Mouse (Mus musculus) MEL (cell line): ENCODE results near the gene Zfpm1. TPM values are rescaled to one million over a fixed set of nuclear protein-coding genes. Genes with fewer than 3 reads are reported as not detected.

ENCODE experiments used
- DNase-seq: peaks from one replicate; pipeline ENCODE4 v3.0.0; 2011; ENCODE audit warnings: low read depth, low spot score
- H3K27ac ChIP-seq: 2 replicates; pipeline ENCODE4 v1.5.1; 2012; ENCODE audit warnings: low read depth, mild to moderate bottlenecking, control low read depth, low read length, moderate library complexity; ENCODE audit not compliant: control insufficient read depth
- H3K27me3 ChIP-seq, 2 experiments: fragments of 150-350 bp in 1 of 2; sonication (generic) in 1 of 2; 2 replicates each; pipeline ENCODE4 v1.6.1; 2012; ENCODE audit warnings: low read length in 2 of 2, mild to moderate bottlenecking in 2 of 2, improper control_type of control experiment in 1 of 2, moderate library complexity in 1 of 2; ENCODE audit not compliant: insufficient read depth in 2 of 2, control insufficient read depth in 1 of 2
- H3K36me3 ChIP-seq, 2 experiments: 2 replicates each; pipeline ENCODE4 v1.6.1; 2012 to 2014; ENCODE audit warnings: low read length in 2 of 2, improper control_type of control experiment in 1 of 2, inconsistent platforms in 1 of 2, mild to moderate bottlenecking in 1 of 2; ENCODE audit not compliant: insufficient read depth in 2 of 2, control insufficient read depth in 1 of 2
- H3K4me1 ChIP-seq, 2 experiments: fragments of 150-350 bp in 1 of 2; sonication (generic) in 1 of 2; 2 replicates each; pipeline ENCODE4 v1.6.1; 2012; ENCODE audit warnings: low read length in 2 of 2, improper control_type of control experiment in 1 of 2, mild to moderate bottlenecking in 1 of 2; ENCODE audit not compliant: insufficient read depth in 2 of 2, control insufficient read depth in 1 of 2
- H3K4me3 ChIP-seq, 2 experiments: fragments of 150-350 bp in 1 of 2; sonication (generic) in 1 of 2; 2 replicates each; pipeline ENCODE4 v1.5.1; 2012; ENCODE audit warnings: low read depth in 2 of 2, low read length in 2 of 2, mild to moderate bottlenecking in 2 of 2, moderate library complexity in 2 of 2, control low read depth in 1 of 2, improper control_type of control experiment in 1 of 2; ENCODE audit not compliant: control insufficient read depth in 1 of 2, insufficient read depth in 1 of 2
- H3K79me2 ChIP-seq: 2 replicates; pipeline ENCODE4 v1.6.1; 2012; ENCODE audit warnings: mild to moderate bottlenecking, low read length, moderate library complexity; ENCODE audit not compliant: control insufficient read depth, poor library complexity, insufficient read depth
- H3K9ac ChIP-seq: 2 replicates; pipeline ENCODE4 v1.6.1; 2012; ENCODE audit warnings: low read depth, mild to moderate bottlenecking, control low read depth, low read length, moderate library complexity; ENCODE audit not compliant: control insufficient read depth, poor library complexity, severe bottlenecking
- H3K9me3 ChIP-seq: fragments of 150-350 bp; sonication (generic); replicated peaks from 2 replicates; pipeline ENCODE4 v1.6.1; 2012; ENCODE audit warnings: mild to moderate bottlenecking, low read length, improper control_type of control experiment, moderate library complexity; ENCODE audit not compliant: insufficient read depth
- BHLHE40 ChIP-seq: IDR thresholded peaks from 2 replicates; pipeline ENCODE4 v1.6.1; 2012; ENCODE audit warnings: low read depth, mild to moderate bottlenecking, inconsistent platforms, low read length, improper control_type of control experiment, borderline replicate concordance
- CHD2 ChIP-seq: IDR thresholded peaks from 2 replicates; pipeline ENCODE4 v1.6.1; 2011; ENCODE audit warnings: low read length, improper control_type of control experiment
- CTCF ChIP-seq, 3 experiments: IDR thresholded peaks in 2 of 3; conservative IDR thresholded peaks in 1 of 3; 2 replicates each; pipeline ENCODE4 v1.5.1; 2011 to 2012; ENCODE audit warnings: low read length in 3 of 3, low read depth in 2 of 3, mild to moderate bottlenecking in 2 of 3, improper control_type of control experiment in 1 of 3, inconsistent platforms in 1 of 3, mixed read lengths in 1 of 3, moderate library complexity in 1 of 3; ENCODE audit not compliant: control insufficient read depth in 1 of 3, insufficient read depth in 1 of 3, poor library complexity in 1 of 3, severe bottlenecking in 1 of 3
- E2F4 ChIP-seq: IDR thresholded peaks from 2 replicates; pipeline ENCODE4 v1.6.1; 2011; ENCODE audit warnings: low read depth, low read length, improper control_type of control experiment, borderline replicate concordance
- ELF1 ChIP-seq: IDR thresholded peaks from 2 replicates; pipeline ENCODE4 v1.6.1; 2014; ENCODE audit warnings: low read depth, mild to moderate bottlenecking, inconsistent platforms, low read length, improper control_type of control experiment, moderate library complexity
- EP300 ChIP-seq, 2 experiments: IDR thresholded peaks; 2 replicates each; pipeline ENCODE4 v1.6.1; 2011; ENCODE audit warnings: improper control_type of control experiment in 2 of 2, low read length in 2 of 2, low read depth in 1 of 2, mild to moderate bottlenecking in 1 of 2
- ETS1 ChIP-seq: IDR thresholded peaks from 2 replicates; pipeline ENCODE4 v1.6.1; 2012; ENCODE audit warnings: low read depth, mild to moderate bottlenecking, inconsistent platforms, low read length, improper control_type of control experiment, moderate library complexity
- GATA1 ChIP-seq: IDR thresholded peaks from 2 replicates; pipeline ENCODE4 v1.6.1; 2011; ENCODE audit warnings: low read depth, low read length, improper control_type of control experiment
- KAT2A ChIP-seq: conservative IDR thresholded peaks from 2 replicates; pipeline ENCODE4 v1.6.1; 2012; ENCODE audit warnings: low read depth, low read length, improper control_type of control experiment, inconsistent platforms
- MAFK ChIP-seq: IDR thresholded peaks from 2 replicates; pipeline ENCODE4 v1.6.1; 2011; ENCODE audit warnings: low read depth, mild to moderate bottlenecking, low read length, improper control_type of control experiment, borderline replicate concordance
- MAZ ChIP-seq: IDR thresholded peaks from 2 replicates; pipeline ENCODE4 v1.6.1; 2012; ENCODE audit warnings: low read depth, mild to moderate bottlenecking, inconsistent platforms, low read length, improper control_type of control experiment
- MEF2A ChIP-seq: IDR thresholded peaks from 2 replicates; pipeline ENCODE4 v1.6.1; 2014; ENCODE audit warnings: low read depth, mild to moderate bottlenecking, inconsistent platforms, low read length, improper control_type of control experiment; ENCODE audit not compliant: poor library complexity, insufficient replicate concordance, severe bottlenecking; ENCODE audit errors: extremely low read depth
- MXI1 ChIP-seq: IDR thresholded peaks from 2 replicates; pipeline ENCODE4 v1.6.1; 2011; ENCODE audit warnings: mild to moderate bottlenecking, low read depth, low read length, improper control_type of control experiment
- NELFE ChIP-seq: IDR thresholded peaks from 2 replicates; pipeline ENCODE4 v1.6.1; 2011; ENCODE audit warnings: low read depth, low read length, improper control_type of control experiment
- RAD21 ChIP-seq: IDR thresholded peaks from 2 replicates; pipeline ENCODE4 v1.6.1; 2011; ENCODE audit warnings: mild to moderate bottlenecking, low read depth, low read length, improper control_type of control experiment
- RCOR1 ChIP-seq: IDR thresholded peaks from 2 replicates; pipeline ENCODE4 v1.6.1; 2012; ENCODE audit warnings: low read depth, mild to moderate bottlenecking, inconsistent platforms, low read length, improper control_type of control experiment
- TAL1 ChIP-seq: IDR thresholded peaks from 2 replicates; pipeline ENCODE4 v1.6.1; 2012; ENCODE audit warnings: mild to moderate bottlenecking, inconsistent platforms, low read length, moderate library complexity, mixed read lengths
- TBP ChIP-seq: IDR thresholded peaks from 2 replicates; pipeline ENCODE4 v1.8.0; 2011; ENCODE audit warnings: low read depth, low read length, improper control_type of control experiment
- TCF12 ChIP-seq: IDR thresholded peaks from 2 replicates; pipeline ENCODE4 v1.6.1; 2014; ENCODE audit warnings: low read depth, mild to moderate bottlenecking, inconsistent platforms, low read length, improper control_type of control experiment, moderate library complexity
- USF1 ChIP-seq: IDR thresholded peaks from 2 replicates; pipeline ENCODE4 v1.6.1; 2014; ENCODE audit warnings: low read depth, mild to moderate bottlenecking, inconsistent platforms, low read length, improper control_type of control experiment, moderate library complexity
- USF2 ChIP-seq, 2 experiments: IDR thresholded peaks; 2 replicates each; pipeline ENCODE4 v1.6.1; 2011 to 2012; ENCODE audit warnings: improper control_type of control experiment in 2 of 2, low read length in 2 of 2, borderline replicate concordance in 1 of 2, inconsistent platforms in 1 of 2, low read depth in 1 of 2, mild to moderate bottlenecking in 1 of 2; ENCODE audit not compliant: insufficient read depth in 1 of 2
- ZMIZ1 ChIP-seq: IDR thresholded peaks from 2 replicates; pipeline ENCODE4 v1.6.1; 2012; ENCODE audit warnings: low read depth, mild to moderate bottlenecking, inconsistent platforms, low read length, improper control_type of control experiment, moderate library complexity
- polyA plus RNA-seq, 2 experiments: library from polyadenylated mRNA; stranded (reverse) in 1 of 2; unstranded in 1 of 2; fragments of >175 nt in 1 of 2; fragments of >200 nt in 1 of 2; gene quantifications; 2 replicates each; pipeline versions ENCODE4 v1.2.1 to v1.2.4; 2012; ENCODE audit warnings: low replicate concordance in 2 of 2, low read depth in 1 of 2; ENCODE audit not compliant: insufficient read length in 2 of 2, insufficient read depth in 1 of 2, missing spikeins in 1 of 2
- total RNA-seq: library from RNA; depleted of rRNA; stranded (reverse); fragments of 300-350 nt; gene quantifications from 2 replicates; pipeline ENCODE4 v1.2.3, GENCODE M21; 2012

The Zfpm1 gene
- total and polyA plus RNA-seq, 3 experiments, result 133 to 343 (median 260) TPM

DNA sequence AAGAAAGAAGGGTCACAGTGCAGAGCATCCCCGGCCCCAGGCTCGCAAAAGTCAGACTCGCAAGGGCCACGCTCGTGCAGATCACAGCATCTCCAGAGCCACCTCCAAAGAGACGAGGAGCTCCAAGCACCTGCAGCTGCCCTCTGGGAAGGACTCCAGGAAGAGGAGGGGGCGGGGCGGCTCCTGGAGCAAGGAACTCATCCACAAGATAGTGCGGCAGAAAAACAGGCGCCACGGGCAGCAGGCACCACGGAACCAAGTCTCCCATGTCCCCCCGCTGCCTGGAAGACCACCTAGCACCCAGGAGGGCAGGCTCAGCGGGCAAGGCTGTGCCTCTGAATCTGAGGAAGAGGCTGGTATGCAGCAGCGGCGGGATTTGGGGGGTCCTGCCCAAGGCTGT is 19.1 kb upstream of the Zfpm1 start:
- Histone ChIP-seq H3K4me1 (no peaks in the 10 kb centered on the region; a peak in 1 of 4 replicates), H3K9me3 (no peaks in the 10 kb centered on the region), H3K4me3 (no peak overlapping the region), H3K79me2 (no peaks in the 10 kb centered on the region), H3K27ac (no peak overlapping the region), H3K9ac (no peak overlapping the region), H3K27me3 (no peaks in the 10 kb centered on the region), H3K36me3 (0 out of 4 replicates have a peak, but pooled peaks cover 0 to 2% of the 10 kb centered on the region in 2 experiments)
- TF ChIP-seq MAFK (no peak), MXI1 (no peak), USF2 (IDR thresholded peaks at IDR 0.05; ENCODE audit: borderline replicate concordance in 1 of 2, insufficient read depth in 1 of 2, low read depth in 1 of 2, low read length in 2 of 2) (no peak), NELFE (no peak), TCF12 (no peak), CTCF (IDR thresholded peaks at IDR 0.05 in 2 of 3, conservative IDR thresholded peaks at IDR 0.05 in 1 of 3; ENCODE audit: control insufficient read depth in 1 of 3, insufficient read depth in 1 of 3, low read depth in 2 of 3, low read length in 3 of 3, poor library complexity in 1 of 3, severe bottlenecking in 1 of 3) (no peak), GATA1 (no peak), BHLHE40 (no peak), MEF2A (no peak), RCOR1 (no peak), ZMIZ1 (no peak), ELF1 (no peak), EP300 (IDR thresholded peaks at IDR 0.05; ENCODE audit: low read depth in 1 of 2, low read length in 2 of 2) (no peak), E2F4 (no peak), ETS1 (no peak), TAL1 (no peak), KAT2A (no peak), TBP (no peak), CHD2 (no peak), RAD21 (no peak)
- no peak for DNase-seq

DNA sequence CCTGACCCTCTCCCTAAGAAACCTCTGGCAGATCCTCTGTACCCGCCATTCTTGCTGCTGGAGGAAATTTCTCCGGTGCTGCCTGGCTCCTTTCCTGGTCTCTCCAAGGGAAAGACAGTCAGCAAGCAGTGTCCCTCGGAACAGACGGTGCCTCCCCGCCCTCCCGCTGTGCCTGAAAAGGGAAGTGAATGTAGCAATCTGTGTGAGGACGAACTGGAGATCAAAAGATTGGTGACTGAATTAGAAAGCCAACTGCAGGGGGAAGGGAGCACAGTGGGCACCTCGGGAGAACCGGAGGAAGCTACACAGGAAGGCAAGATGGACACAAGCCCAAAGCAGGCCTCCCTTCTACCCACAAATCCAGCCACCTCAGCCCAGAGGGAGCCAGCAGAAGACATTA is 17.7 kb upstream of the Zfpm1 start:
- Histone ChIP-seq H3K9me3 (no peaks in the 10 kb centered on the region), H3K9ac (no peak overlapping the region), H3K27me3 (no peaks in the 10 kb centered on the region), H3K27ac (no peak overlapping the region), H3K79me2 (no peaks in the 10 kb centered on the region), H3K4me3 (no peak overlapping the region), H3K4me1 (no peaks in the 10 kb centered on the region; a peak in 1 of 4 replicates), H3K36me3 (0 out of 4 replicates have a peak, but pooled peaks cover 0 to 2% of the 10 kb centered on the region in 2 experiments)
- peak; percentile 61 for DNase-seq
- peak; percentile 84 for TF ChIP-seq RCOR1
- TF ChIP-seq GATA1, result peak; percentile 37; the same call in 1 of the 2 replicates
- no peak for TF ChIP-seq MAZ
- no peak for TF ChIP-seq USF1
- TF ChIP-seq EP300 (IDR thresholded peaks at IDR 0.05; ENCODE audit: low read depth in 1 of 2, low read length in 2 of 2), result peak in 1 of 2 experiments; percentile 51; a peak in 2 of 4 replicates
- no peak for TF ChIP-seq ETS1
